Mouse (Mus musculus): ENCODE measurements around the gene Dcakd.

Dcakd gene

GRCm38 (mm10) chr11:102971604-102972003 lies 56.5 kb downstream of the Dcakd start:
- no peak for DNase-seq

- no peak for DNase-seq
These were observed 63.5 kb downstream of the Dcakd start for GRCm38 (mm10) chr11:102964547-102965091.

- no peak for DNase-seq
These were observed 64.1 kb downstream of the Dcakd start for GRCm38 (mm10) chr11:102963855-102964546.

GRCm38 (mm10) chr11:102963246-102963854 lies 64.8 kb downstream of the Dcakd start:
- DNase-seq: no peak

GRCm38 (mm10) chr11:102962861-102963245 lies 65.3 kb downstream of the Dcakd start:
- DNase-seq: no peak

GRCm38 (mm10) chr11:102961082-102961481 lies 67.1 kb downstream of the Dcakd start:
- no peak for DNase-seq

GRCm38 (mm10) chr11:102958870-102959269 lies 69.3 kb downstream of the Dcakd start:
- no peak for DNase-seq

GRCm38 (mm10) chr11:102958431-102958830 lies 69.7 kb downstream of the Dcakd start:
- no peak for DNase-seq

GRCm38 (mm10) chr11:102957692-102958091 lies 70.4 kb downstream of the Dcakd start:
- no peak for DNase-seq

- DNase-seq: peak; percentile 31
These were observed 71.0 kb downstream of the Dcakd start for GRCm38 (mm10) chr11:102956962-102957614.

GRCm38 (mm10) chr11:102952922-102953321 lies 75.2 kb downstream of the Dcakd start:
- DNase-seq: no peak

- peak; percentile 70 for DNase-seq
These were observed 79.8 kb downstream of the Dcakd start for GRCm38 (mm10) chr11:102948043-102948961.

GRCm38 (mm10) chr11:102946992-102947343 lies 81.2 kb downstream of the Dcakd start:
- DNase-seq: no peak

GRCm38 (mm10) chr11:102946265-102946991 lies 81.7 kb downstream of the Dcakd start, which contains the start of gene C1ql1:
Gene C1ql1 (minus strand): TSS chr11:102946688.
- DNase-seq: peak; percentile 93

GRCm38 (mm10) chr11:102945306-102946264 lies 82.5 kb downstream of the Dcakd start:
- no peak for DNase-seq
